Mouse (Mus musculus) left cerebral cortex, adult 2 months (tissue): ENCODE measurements around the gene Olfr49. TPM values are rescaled to one million over a fixed set of nuclear protein-coding genes. Genes with fewer than 3 reads are reported as not detected.

Experiments used
- DNase-seq, 2 experiments: peaks; one replicate each; pipeline ENCODE4 v3.0.0; 2021 to 2022; ENCODE audit warnings: low spot score in 2 of 2, mixed read lengths in 1 of 2; ENCODE audit errors: extremely low spot score in 1 of 2
- H3K27ac ChIP-seq: fragments of 200-600 bp; 2 replicates; pipeline ENCODE4 v1.8.1; 2022
- H3K4me3 ChIP-seq: fragments of 200-600 bp; 2 replicates; pipeline ENCODE4 v1.8.1; 2022
- CTCF ChIP-seq: fragments of 200-600 bp; IDR thresholded peaks from 2 replicates; pipeline ENCODE4 v1.8.1; 2022; ENCODE audit warnings: antibody characterized with exemption, mild to moderate bottlenecking, moderate library complexity
- intact Hi-C: fragments of 180-260 bp; cut with DNase I; formaldehyde crosslinking; loops from one replicate; pipeline ENCODE4 v1.15.1; 2025
- long read RNA-seq, 2 experiments: library from polyadenylated mRNA; stranded (forward); transcript quantifications; one replicate each; pipeline ENCODE4 v2.0.0; 2021; ENCODE audit warnings: borderline mapping rate in 2 of 2
- total RNA-seq, 2 experiments: library from RNA; stranded (reverse); gene quantifications; 2 replicates each; pipeline ENCODE4 v1.2.3; 2021

Gene Olfr49
- total RNA-seq, result not detected
- long read RNA-seq, experiment 1, result 0 reads
- long read RNA-seq, experiment 2, result 0 reads

DNA sequence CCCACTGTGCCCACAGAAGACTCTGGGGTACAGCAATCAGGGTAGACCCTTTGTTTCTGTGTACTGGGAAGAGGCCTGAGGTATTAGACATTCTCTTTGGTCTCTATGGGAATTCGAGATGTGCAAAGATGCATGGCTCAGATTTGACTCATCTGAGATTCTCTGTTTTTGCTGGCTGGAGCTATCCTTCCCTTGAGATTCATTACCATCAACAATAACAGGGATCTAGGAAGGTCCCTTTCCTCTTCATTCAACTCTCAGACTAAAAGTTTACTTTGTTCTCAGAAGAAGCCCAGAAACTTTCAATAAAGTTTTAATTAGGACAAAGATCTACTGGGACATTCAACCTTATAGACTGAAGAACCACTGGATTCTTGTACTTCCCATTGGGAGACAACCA lies at the start of gene Olfr49:
Gene Olfr49 (minus strand): TSS at position 101 of the 400 bp plus-strand sequence.
- no peak within 1 kb of the TSS for H3K4me3 ChIP-seq
- no peak for TF ChIP-seq CTCF
- DNase-seq, result no peak
- intact Hi-C loops, result no loop called here
- no peak within 1 kb of the TSS for H3K27ac ChIP-seq

DNA sequence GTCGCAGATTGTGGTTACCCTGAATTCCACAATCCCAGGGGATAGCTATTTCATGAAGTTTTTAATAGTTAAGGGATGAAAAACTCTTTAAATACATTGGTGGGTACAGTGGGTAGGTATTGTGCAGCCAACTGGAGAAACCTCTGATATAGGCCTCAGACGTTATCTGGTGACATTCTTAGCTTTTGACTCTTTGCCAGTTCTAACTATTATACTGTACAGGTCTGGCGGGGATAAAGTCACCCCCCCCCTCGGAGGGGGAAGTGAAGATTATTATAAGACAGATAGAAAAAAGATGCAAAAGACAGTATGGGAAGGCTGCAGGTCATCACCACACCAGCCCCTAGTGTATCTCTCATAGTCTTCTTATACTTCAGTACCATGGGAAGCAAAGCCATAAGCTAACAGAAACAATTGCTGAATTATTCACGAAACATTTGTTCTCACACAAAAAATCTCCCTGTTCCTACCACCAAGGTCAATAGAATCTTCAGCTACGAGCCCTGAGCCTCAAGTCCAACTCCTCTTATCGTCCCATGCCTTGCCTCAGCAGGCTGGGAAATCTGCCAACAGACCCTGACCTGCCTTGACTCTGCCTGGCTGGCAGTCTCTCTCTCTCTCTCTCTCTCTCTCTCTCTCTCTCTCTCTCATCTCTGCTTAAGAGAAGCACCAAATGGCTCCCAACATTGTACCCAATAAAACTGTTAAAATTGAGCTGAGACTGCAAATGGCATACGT lies 48.9 kb upstream of the Olfr49 start:
- Histone ChIP-seq H3K4me3 (no peak overlapping the region), H3K27ac (no peak overlapping the region)
- intact Hi-C loops, result no loop called here
- no peak for TF ChIP-seq CTCF
- no peak for DNase-seq

DNA sequence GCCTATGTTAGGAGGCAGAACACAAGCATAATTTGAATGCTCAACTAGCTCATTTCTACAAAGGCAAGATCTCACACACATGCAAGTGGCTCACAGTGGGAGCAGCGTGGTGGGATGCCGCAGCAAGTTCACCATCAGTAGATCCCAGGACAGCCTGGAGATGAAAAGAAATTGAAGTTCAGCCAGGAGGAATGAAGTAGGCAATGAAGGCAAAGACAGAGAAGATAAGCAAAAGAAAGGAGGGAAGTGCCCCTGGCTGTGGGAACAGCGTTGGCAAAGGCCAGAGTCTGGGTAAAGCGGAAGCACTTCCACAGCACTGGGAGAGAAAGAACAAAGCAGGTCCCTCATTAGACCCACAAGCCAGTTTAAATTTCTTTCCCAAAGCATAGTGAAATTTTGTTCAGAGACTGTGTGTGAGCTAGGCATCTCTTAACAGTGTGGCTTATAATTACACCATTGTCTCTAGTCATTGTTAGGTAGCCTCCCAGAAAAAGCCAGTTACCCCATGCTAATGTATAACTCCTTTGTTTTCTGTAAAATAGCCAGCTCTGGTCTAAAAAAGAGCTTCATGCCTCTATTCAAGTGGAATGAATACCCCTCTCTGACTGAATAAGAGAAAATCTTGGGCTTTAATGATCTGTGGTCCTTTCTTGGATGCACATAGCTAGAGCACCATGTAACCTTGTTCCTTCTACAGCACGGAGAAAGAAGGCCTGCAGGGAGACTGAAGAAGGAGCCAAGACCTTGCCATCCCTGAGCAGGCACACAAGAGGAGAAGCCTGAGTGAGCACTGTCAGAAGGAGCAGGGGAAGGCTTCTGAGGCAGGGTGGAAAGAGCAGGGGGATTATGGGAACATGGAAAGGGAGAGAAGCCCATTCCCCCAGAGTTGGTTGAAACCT lies 47.7 kb upstream of the Olfr49 start:
- Histone ChIP-seq H3K4me3 (no peak overlapping the region), H3K27ac (no peak overlapping the region)
- intact Hi-C loops, result no loop called here
- no peak for DNase-seq
- no peak for TF ChIP-seq CTCF

DNA sequence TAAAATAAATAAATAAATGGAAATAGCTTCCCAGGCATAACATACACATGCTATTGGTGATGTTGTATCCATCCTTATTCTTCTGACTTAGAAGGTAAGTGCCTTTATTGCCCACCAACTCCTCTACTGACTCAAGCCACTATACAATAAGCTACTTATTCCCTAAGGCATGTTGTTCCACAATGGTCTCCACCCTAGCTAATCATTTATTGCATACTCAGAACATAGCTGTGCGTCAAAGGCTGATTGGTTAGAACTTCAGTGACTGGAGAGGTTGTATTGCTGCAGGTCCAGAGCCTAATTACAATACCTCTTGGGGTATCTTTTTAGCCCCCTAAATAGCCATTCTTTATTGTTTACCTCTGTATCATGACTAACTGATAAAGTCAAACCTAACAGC lies 46.4 kb upstream of the Olfr49 start:
- intact Hi-C loops, result no loop called here
- DNase-seq, result no peak
- TF ChIP-seq CTCF, result no peak
- Histone ChIP-seq H3K4me3 (no peak overlapping the region), H3K27ac (no peak overlapping the region)

DNA sequence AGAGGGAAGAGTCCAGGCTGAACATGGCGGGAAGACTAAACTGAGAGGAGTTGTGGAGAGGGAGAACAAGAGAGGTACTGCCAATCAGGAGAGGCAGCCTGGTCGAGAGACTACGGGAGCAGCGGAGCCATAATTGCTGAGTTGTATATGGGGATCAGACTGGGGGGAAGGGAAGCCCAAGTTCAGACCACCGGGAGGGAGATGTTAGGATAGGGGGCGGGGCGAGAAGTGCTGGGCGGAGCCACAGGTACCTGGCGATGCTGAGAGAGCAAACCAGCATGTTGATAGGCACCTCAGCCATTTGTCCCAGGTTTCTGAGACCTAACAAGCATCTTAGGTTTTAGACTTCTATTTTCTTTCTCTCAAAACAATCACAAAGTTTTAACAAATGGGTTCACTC lies 44.5 kb upstream of the Olfr49 start:
- no peak overlapping the region for H3K27ac ChIP-seq
- intact Hi-C loops, result loop anchor here (10.0 kb wide), 1 partner anchor 264 kb away; no protein-coding TSS in a partner anchor
- TF ChIP-seq CTCF, result no peak
- no peak overlapping the region for H3K4me3 ChIP-seq
- DNase-seq, result no peak

DNA sequence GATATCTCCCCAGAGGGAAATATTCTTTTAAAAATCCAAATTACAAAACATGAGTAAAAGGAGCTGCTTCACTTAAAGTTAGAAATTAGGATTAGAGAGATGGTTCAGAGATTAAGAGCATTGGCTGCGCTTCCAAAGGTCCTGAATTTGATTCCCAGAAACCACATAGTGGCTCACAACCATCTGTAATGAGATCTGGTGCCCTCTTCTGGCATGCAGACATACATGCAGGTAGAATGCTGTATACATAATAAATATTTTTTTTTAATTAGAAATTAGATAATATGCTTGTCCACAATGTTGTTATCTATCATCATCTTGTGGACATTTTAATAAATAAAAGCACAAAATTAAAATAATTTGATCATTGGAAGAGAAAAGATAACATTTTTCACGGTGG lies 43.8 kb upstream of the Olfr49 start:
- no peak overlapping the region for H3K27ac ChIP-seq
- peak; percentile 45 for TF ChIP-seq CTCF
- no peak for DNase-seq
- intact Hi-C loops, result loop anchor here (10.0 kb wide), 1 partner anchor 264 kb away; no protein-coding TSS in a partner anchor
- no peak overlapping the region for H3K4me3 ChIP-seq

DNA sequence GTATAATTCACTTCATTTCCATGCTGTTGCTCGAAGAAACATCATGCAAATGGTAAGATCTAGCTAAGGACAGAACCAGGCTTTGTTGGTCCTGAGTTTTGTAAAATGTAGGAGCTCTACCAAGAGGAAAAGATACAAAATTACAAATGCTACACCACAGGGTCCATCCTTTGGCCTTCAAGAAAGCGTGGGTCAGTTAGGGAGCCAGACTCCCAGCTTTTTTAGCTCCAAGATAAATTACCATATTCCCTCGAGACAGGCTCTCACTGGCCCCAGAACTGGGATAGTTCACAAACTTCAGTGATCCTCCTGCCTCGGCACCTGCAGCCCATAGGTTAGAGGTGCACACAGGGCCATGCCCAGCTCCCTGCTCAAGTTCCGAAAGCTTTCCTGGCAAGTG lies 39.7 kb upstream of the Olfr49 start:
- no peak for DNase-seq
- intact Hi-C loops, result loop anchor here (10.0 kb wide), 1 partner anchor 260 kb away; no protein-coding TSS in a partner anchor
- Histone ChIP-seq H3K4me3 (no peak overlapping the region), H3K27ac (no peak overlapping the region)
- TF ChIP-seq CTCF, result no peak

DNA sequence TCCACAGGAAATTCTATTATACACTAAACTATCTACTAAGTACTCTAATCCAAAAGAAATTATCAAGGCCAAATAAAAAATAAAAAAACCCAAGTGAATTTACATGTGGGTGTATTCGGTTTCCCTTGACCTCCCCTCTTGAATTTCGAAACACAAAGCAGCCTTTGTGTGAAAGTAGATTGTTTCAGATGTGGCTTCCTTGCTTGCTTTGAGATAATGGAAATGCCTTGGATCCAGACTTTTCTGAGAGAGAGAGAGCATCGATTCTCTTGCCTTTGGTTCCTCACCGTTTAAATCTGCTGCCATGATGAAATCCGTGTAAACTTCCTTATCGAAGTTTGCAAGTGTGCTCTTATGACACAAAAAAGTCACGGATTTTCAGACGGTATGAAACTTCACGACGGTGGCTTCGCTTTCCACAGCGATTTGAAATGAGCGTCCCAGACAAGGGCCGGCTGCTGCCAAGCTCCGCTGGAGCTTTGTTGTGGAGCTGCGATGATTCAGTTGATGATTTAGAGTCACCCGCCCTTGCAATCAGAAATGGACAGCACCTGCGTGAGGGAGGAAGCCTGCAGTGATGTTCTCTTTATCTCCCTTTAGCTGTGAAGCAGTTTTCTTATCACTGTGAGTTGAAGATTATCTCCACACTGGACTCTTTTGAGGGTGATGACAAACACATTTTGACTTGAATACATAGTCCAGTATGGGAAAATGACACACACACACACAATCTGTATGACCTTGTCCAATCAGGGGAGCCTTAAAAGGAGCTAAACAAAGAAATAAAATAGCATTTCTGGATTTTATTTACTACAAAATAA lies 37.0 kb upstream of the Olfr49 start:
- Histone ChIP-seq H3K4me3 (no peak overlapping the region), H3K27ac (no peak overlapping the region)
- no peak for DNase-seq
- intact Hi-C loops, result loop anchor here (10.0 kb wide), 1 partner anchor 257 kb away; no protein-coding TSS in a partner anchor
- TF ChIP-seq CTCF, result no peak

DNA sequence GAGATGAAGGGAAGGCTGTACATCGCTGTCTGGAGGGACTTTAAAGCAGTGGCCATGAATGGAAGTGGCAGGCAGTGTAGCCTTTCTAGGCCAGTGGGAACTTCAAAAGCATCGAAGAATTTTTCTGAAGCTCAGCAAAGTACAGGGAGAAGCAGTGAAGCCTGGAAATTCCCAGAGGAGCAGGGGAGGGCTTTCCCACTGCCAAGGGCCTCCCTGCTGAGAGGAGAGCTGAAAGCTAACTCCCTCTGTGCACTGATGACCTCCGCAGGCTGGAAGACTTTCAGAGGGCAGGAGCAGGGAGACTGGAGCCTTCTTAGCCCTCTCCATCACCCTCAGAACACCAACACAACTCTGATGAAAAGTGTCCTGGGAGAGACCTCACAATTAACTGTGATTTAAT lies 27.0 kb upstream of the Olfr49 start:
- H3K27ac ChIP-seq, result no peak overlapping the region
- intact Hi-C loops, result no loop called here
- no peak for DNase-seq
- no peak overlapping the region for H3K4me3 ChIP-seq
- TF ChIP-seq CTCF, result no peak

DNA sequence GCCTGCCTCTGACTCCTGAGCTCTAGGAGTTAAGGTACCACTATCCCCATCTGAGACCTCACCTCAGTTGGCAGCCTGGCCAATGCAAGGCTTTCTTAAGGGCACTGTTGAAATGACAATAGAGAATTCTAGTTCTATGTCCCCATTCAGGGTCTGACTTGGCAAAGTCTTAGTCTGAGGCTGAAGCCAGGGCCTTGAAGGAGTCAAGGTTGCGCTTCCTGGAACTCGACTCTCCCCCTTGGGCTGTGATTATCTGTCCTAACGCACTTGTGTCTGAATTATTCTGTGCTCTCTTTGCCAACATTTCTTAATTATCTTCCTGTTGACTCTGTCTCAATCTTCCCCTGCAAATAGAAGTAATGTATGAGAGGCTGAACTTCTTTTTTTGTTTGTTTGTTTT lies 15.9 kb upstream of the Olfr49 start:
- Histone ChIP-seq H3K27ac (no peak overlapping the region), H3K4me3 (no peak overlapping the region)
- intact Hi-C loops, result no loop called here
- TF ChIP-seq CTCF, result no peak
- DNase-seq, result no peak

DNA sequence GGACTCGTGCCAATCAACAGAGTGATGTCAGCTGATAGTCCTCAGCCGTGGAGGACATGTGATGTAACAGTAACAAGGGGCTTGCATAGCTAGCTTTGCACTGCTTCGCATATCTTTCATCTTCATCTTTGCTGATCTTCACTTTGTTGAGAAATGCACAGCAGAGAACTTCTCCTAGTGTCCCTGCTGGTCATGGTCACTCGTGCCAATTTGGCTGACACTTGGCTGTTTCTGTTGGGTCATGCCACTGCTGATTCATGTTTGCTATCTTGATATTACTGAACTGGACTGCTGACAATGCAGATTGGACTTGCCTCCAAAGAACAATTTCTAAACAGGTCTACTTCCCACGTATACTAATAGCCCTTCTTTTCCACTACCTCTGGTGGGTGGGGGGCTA lies 15.4 kb upstream of the Olfr49 start:
- TF ChIP-seq CTCF, result no peak
- no peak overlapping the region for H3K27ac ChIP-seq
- no peak overlapping the region for H3K4me3 ChIP-seq
- no peak for DNase-seq
- intact Hi-C loops, result no loop called here

DNA sequence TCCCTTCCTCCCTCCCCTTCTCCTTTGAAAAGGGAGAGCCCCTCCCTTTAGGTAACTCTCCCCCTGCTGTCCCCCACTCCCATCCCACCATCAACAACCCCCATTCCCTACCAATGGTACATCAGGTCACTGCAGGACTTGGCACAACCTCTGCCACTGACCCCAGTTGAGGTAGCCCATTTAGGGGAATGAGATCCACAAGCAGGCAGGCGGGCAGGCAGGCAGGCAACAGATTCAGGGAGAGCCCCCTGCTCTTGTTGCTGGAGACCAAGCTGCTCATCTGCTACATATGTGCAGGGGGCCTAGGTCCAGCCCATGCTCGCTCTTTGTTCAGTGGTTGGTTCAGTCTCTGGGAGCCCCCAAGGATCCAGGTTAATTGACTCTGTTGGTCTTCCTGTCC lies 8.3 kb downstream of the Olfr49 start:
- DNase-seq, result no peak
- no peak for TF ChIP-seq CTCF
- intact Hi-C loops, result no loop called here
- H3K27ac ChIP-seq, result no peak overlapping the region
- no peak overlapping the region for H3K4me3 ChIP-seq
